Mouse (Mus musculus) stomach, postnatal 0 days (tissue): ENCODE results near the gene Gm9833. TPM values are rescaled to one million over a fixed set of nuclear protein-coding genes. Genes with fewer than 3 reads are reported as not detected.
"Not testable (repeated sequence)": the region's sequence is repeated elsewhere in the genome, so short reads cannot be mapped to it uniquely, and the experiment has no call there.

ENCODE experiments used
- ATAC-seq: fragments of 200-750 bp; cut with Nextera tagmentation; 2 replicates; pipeline ENCODE4 v1.8.0; 2017; ENCODE audit not compliant: low FRiP score, low TSS enrichment
- DNase-seq: peaks from one replicate; pipeline ENCODE4 v3.0.0-alpha.2; 2016; ENCODE audit warnings: low spot score
- H3K27ac ChIP-seq: fragments of 300-500 bp; sonication (generic); replicated peaks from 2 replicates; pipeline ENCODE4 v1.5.1; 2014; ENCODE audit warnings: mild to moderate bottlenecking, control low read depth
- H3K27me3 ChIP-seq: fragments of 300-500 bp; sonication (generic); 2 replicates; pipeline ENCODE4 v1.6.1; 2014; ENCODE audit warnings: low read length; ENCODE audit not compliant: control insufficient read depth, insufficient read depth
- H3K36me3 ChIP-seq: fragments of 300-500 bp; sonication (generic); 2 replicates; pipeline ENCODE4 v1.6.1; 2014; ENCODE audit warnings: low read length, mixed read lengths; ENCODE audit not compliant: control insufficient read depth, insufficient read depth
- H3K4me1 ChIP-seq: fragments of 300-500 bp; sonication (generic); replicated peaks from 2 replicates; pipeline ENCODE4 v1.6.1; 2014; ENCODE audit warnings: antibody characterized with exemption; ENCODE audit not compliant: control insufficient read depth, insufficient read depth
- H3K4me2 ChIP-seq: fragments of 300-500 bp; sonication (generic); replicated peaks from 2 replicates; pipeline ENCODE4 v1.6.1; 2014; ENCODE audit warnings: low read depth, mild to moderate bottlenecking, control low read depth, moderate library complexity
- H3K4me3 ChIP-seq: fragments of 300-500 bp; sonication (generic); 2 replicates; pipeline ENCODE4 v1.5.1; 2014; ENCODE audit warnings: low read depth, low read length, control low read depth
- H3K9ac ChIP-seq: fragments of 300-500 bp; sonication (generic); 2 replicates; pipeline ENCODE4 v1.6.1; 2014; ENCODE audit warnings: mild to moderate bottlenecking, low read length, control low read depth, mixed read lengths
- H3K9me3 ChIP-seq: fragments of 300-500 bp; sonication (generic); 2 replicates; pipeline ENCODE4 v1.6.1; 2016; ENCODE audit warnings: low read length; ENCODE audit not compliant: control insufficient read depth
- CTCF ChIP-seq: IDR thresholded peaks from 2 replicates; pipeline ENCODE4 v1.5.1; 2016; ENCODE audit warnings: antibody characterized with exemption, low read depth, mild to moderate bottlenecking, moderate library complexity
- EP300 ChIP-seq: optimal IDR thresholded peaks from 2 replicates; pipeline ENCODE3; 2016; ENCODE audit warnings: antibody characterized with exemption
- WGBS: fragments of 180-500 bp; shearing (Covaris S2); extraction: QIAGEN DNeasy Blood & Tissue Kit; methylation state at CpG from one replicate; pipeline ENCODE4 v1.1.7; 2014; 5-methylcytosine and 5-hydroxymethylcytosine counted together
- polyA plus RNA-seq: library from polyadenylated mRNA; unstranded; fragments of >200 nt; fragmentation: Nextera tagmentation; extraction: Ambion mirVana; gene quantifications from 2 replicates; pipeline ENCODE4 v1.2.1, GENCODE M21; 2015

Gm9833 gene
- 0.69 and 0.75 TPM in 2 replicates for polyA plus RNA-seq

GRCm38 (mm10) chr3:10087994-10088393, at the start of gene Gm9833:
Gene Gm9833 (plus strand): TSS chr3:10088110.
- H3K27me3 ChIP-seq, H3K36me3 ChIP-seq, ATAC-seq, H3K4me3 ChIP-seq, H3K4me1 ChIP-seq, H3K9me3 ChIP-seq, DNase-seq, H3K27ac ChIP-seq, H3K9ac ChIP-seq: not testable (repeated sequence)
- WGBS: 17% methylated on average over 29 of the region's 38 CpGs
- 0 out of 2 replicates have a peak within 1 kb of the TSS, but pooled peaks have one; percentile 20 for H3K4me2 ChIP-seq

- Histone ChIP-seq H3K4me1 (no peaks in the 10 kb centered on the region), H3K4me2 (no peak overlapping the region), H3K9ac (no peak overlapping the region), H3K9me3 (no peaks in the 10 kb centered on the region), H3K27me3 (no peaks in the 10 kb centered on the region), H3K4me3 (no peak overlapping the region), H3K27ac (no peak overlapping the region), H3K36me3 (no peaks in the 10 kb centered on the region)
- DNase-seq (no peak), ATAC-seq (no peak)
- TF ChIP-seq EP300: no peak
- TF ChIP-seq CTCF: no peak
These were observed 17.8 kb upstream of the Gm9833 start for GRCm38 (mm10) chr3:10070070-10070469.

- H3K9ac ChIP-seq: no peak overlapping the region
- ATAC-seq (no peak), DNase-seq (no peak)
- no peak for TF ChIP-seq EP300
- TF ChIP-seq CTCF: no peak
- H3K27me3 ChIP-seq: no peaks in the 10 kb centered on the region
- H3K9me3 ChIP-seq: no peaks in the 10 kb centered on the region
- H3K27ac ChIP-seq: no peak overlapping the region
- H3K4me2 ChIP-seq: no peak overlapping the region
- no peaks in the 10 kb centered on the region for H3K36me3 ChIP-seq
- H3K4me1 ChIP-seq: no peaks in the 10 kb centered on the region
- no peak overlapping the region for H3K4me3 ChIP-seq
These were observed 12.1 kb upstream of the Gm9833 start for GRCm38 (mm10) chr3:10075826-10076225.

- 73% methylated on average over 6 of the region's 6 CpGs for WGBS
- H3K9me3 ChIP-seq: no peaks in the 10 kb centered on the region
- H3K4me3 ChIP-seq: no peak overlapping the region
- H3K36me3 ChIP-seq: no peaks in the 10 kb centered on the region
- TF ChIP-seq EP300 (no peak), CTCF (no peak)
- H3K4me2 ChIP-seq: no peak overlapping the region
- no peaks in the 10 kb centered on the region for H3K27me3 ChIP-seq
- no peak for DNase-seq
- H3K9ac ChIP-seq: no peak overlapping the region
- H3K27ac ChIP-seq: no peak overlapping the region
- no peaks in the 10 kb centered on the region for H3K4me1 ChIP-seq
- no peak for ATAC-seq
These were observed 10.6 kb upstream of the Gm9833 start for GRCm38 (mm10) chr3:10077096-10077841.

GRCm38 (mm10) chr3:10078113-10078512, 9.8 kb upstream of the Gm9833 start:
- no peaks in the 10 kb centered on the region for H3K27me3 ChIP-seq
- ATAC-seq: no peak
- WGBS: 86% methylated on average over 2 of the region's 2 CpGs

GRCm38 (mm10) chr3:10081336-10081735, 6.6 kb upstream of the Gm9833 start:
- Histone ChIP-seq H3K4me2 (no peak overlapping the region), H3K4me1 (no peaks in the 10 kb centered on the region), H3K36me3 (no peaks in the 10 kb centered on the region), H3K27me3 (no peaks in the 10 kb centered on the region), H3K9ac (no peak overlapping the region), H3K4me3 (no peak overlapping the region), H3K9me3 (no peaks in the 10 kb centered on the region), H3K27ac (no peak overlapping the region)
- DNase-seq (no peak), ATAC-seq (no peak)
- WGBS: 55% methylated on average over 5 of the region's 5 CpGs
- TF ChIP-seq CTCF: no peak
- TF ChIP-seq EP300: no peak

More at GRCm38 (mm10) chr3:10078113-10078512, 9.8 kb upstream of the Gm9833 start:
- TF ChIP-seq EP300 (no peak), CTCF (no peak)
- no peak overlapping the region for H3K9ac ChIP-seq
- H3K4me2 ChIP-seq: no peak overlapping the region
- no peaks in the 10 kb centered on the region for H3K9me3 ChIP-seq
- H3K27ac ChIP-seq: no peak overlapping the region
- DNase-seq: no peak
- H3K4me1 ChIP-seq: no peaks in the 10 kb centered on the region
- H3K4me3 ChIP-seq: no peak overlapping the region
- no peaks in the 10 kb centered on the region for H3K36me3 ChIP-seq
